Mouse (Mus musculus) brown adipose tissue, adult 24 weeks (tissue): ENCODE measurements around the gene Cfap45. TPM values are rescaled to one million over a fixed set of nuclear protein-coding genes. Genes with fewer than 3 reads are reported as not detected.

Source experiments
- H3K27ac ChIP-seq: fragments of 200-500 bp; replicated peaks from 2 replicates; pipeline ENCODE4 v1.5.1; 2012; ENCODE audit warnings: low read depth, mild to moderate bottlenecking, low read length
- H3K4me1 ChIP-seq: fragments of 200-500 bp; 2 replicates; pipeline ENCODE4 v1.6.1; 2012; ENCODE audit warnings: low read length, mixed read lengths; ENCODE audit not compliant: control insufficient read depth, insufficient read depth, insufficient read length
- H3K4me3 ChIP-seq: fragments of 200-500 bp; 2 replicates; pipeline ENCODE4 v1.5.1; 2012; ENCODE audit warnings: low read depth, mild to moderate bottlenecking, low read length, moderate library complexity; ENCODE audit not compliant: insufficient read depth
- polyA plus RNA-seq: library from polyadenylated mRNA; stranded (reverse); fragments of >200 nt; gene quantifications from 2 replicates; pipeline ENCODE4 v1.2.4, GENCODE M21; 2012; ENCODE audit not compliant: missing spikeins, insufficient read depth, insufficient read length

Gene Cfap45
- polyA plus RNA-seq, 1 experiment, result not detected

DNA sequence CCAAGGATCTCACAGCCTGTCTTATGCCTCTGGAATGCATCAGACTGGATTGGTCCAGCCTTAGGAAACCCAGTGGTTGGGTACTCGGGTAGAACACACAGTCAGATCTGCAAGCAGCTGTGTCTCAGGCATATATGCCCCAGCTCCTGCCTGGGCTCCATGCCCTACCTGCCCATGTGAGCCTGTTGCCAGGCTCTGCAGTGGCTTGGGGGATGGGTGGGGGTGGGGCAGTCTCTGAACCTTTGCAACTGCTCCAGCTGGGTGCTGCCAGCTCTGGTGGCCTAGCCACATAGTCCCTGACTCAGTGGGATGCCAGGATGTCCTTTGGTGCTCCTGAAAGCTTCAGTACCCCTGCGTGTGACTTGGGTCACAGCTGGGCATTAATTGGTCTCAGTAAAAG, 28.7 kb downstream of the Cfap45 start:
- H3K4me3 ChIP-seq, result 0 out of 2 replicates have a peak overlapping the region, but pooled peaks have one; percentile 50
- H3K4me1 ChIP-seq, result peaks cover 16% of the 10 kb centered on the region
- H3K27ac ChIP-seq, result no peak overlapping the region

DNA sequence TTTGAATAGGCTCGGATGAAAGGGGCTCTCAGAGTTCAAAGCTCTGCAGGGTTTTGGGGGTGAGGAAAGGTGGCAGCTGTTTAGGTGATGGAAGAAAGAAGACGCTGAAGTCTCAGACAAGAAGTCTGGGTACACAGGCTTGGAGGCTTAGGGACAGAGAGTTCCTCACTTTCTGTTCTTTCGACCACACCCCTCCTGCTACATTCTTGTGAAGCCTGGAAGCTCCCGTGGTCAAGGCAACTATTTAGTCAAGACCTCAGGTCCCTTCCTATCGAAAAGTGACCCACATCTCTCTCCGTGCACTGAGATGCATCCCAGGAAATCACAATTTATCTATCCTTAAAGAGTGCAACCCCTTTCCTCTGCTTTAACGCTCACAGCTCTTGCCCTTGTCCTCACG, 29.1 kb downstream of the Cfap45 start:
- no peak overlapping the region for H3K27ac ChIP-seq

DNA sequence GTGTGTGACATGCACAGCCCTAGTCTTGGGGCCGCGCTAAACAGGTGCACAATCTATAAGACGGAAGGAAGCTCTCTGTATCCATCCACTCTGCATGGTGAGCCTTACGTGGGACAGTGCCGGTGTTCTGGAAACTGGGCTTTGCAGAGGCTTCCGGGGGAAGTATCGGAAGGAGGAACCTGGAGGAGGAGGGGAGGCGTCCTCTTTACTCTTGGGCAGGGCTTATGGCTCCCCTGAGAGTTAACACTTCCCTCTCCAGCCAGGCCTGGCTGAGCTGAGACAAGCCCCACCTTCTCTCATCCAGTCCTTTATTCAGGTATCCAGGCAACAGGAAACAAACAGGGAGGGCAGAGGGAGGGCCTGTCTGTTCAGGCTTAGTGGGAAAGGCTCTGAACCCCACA, 29.9 kb downstream of the Cfap45 start:
- H3K4me1 ChIP-seq, result peaks cover 16% of the 10 kb centered on the region
- peak overlapping the region; percentile 61 for H3K27ac ChIP-seq
- peak overlapping the region; percentile 50 for H3K4me3 ChIP-seq

More for the DNA sequence above, 29.1 kb downstream of the Cfap45 start:
- Histone ChIP-seq H3K4me1 (peaks cover 16% of the 10 kb centered on the region), H3K4me3 (peak overlapping the region; percentile 50)

DNA sequence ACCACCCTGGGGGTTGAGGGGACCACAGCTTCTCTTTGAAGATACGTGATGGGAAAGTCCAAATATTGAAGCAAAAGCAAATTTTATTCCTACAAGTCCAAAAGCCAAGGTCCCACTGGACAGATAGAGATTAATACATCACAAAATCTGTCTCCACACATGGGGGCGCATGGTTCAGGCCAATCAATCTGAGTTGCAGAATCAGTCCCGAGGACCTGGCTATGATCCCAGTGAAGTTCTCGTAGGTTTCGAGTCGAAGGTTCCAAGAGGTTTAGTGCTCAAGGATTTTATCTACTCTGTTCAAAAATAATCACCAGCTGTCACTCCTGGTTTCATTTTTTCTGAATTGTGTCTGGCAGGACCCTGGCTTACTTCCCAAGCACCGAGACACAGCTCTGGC, 30.4 kb downstream of the Cfap45 start:
- peak overlapping the region; percentile 50 for H3K4me3 ChIP-seq
- peak overlapping the region; percentile 61 for H3K27ac ChIP-seq
- H3K4me1 ChIP-seq, result peaks cover 16% of the 10 kb centered on the region

DNA sequence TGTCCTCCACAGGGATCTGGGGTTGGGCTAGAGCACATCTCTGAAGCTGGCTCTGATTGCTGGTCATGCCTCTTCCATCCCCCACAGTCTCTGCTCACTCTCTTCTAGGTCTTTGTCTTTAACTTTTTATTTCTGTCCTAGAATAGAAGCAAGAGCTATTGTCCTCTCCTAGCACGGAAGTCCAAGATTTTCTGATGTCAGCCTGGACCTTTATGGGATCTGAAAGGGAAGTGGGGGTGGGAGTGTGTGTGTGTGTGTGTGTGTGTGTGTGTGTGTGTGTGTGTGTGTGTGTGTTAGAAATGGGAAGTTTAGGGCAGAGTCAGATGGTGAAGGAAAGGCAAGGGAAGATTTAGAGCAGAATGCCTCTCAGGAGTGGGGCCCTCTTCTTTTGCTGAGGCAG, 32.0 kb downstream of the Cfap45 start:
- no peak overlapping the region for H3K4me3 ChIP-seq
- peak overlapping the region; percentile 61 for H3K27ac ChIP-seq
- H3K4me1 ChIP-seq, result peaks cover 16% of the 10 kb centered on the region

DNA sequence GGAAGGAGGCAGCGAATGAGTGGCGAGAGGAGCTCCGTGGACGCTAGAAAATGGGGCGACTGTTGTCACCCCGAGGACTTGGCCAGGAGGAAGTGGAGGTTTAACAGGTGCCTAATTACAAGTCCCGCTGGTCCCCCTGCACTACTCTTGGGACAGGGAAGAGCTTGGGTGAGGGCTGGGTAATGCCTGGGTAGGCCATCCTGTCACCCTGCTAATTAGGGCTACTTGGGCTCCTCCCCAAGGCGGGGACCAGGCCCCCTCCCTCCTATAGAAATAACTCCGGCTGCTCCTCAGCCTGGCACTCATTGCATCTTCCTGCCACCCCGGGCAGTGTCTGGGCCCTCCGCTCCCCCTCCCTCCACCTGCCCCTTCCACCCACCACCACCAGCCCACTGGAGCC, 35.0 kb downstream of the Cfap45 start, which contains the start of gene Vsig8:
TSS of gene Vsig8 (plus strand) at position 301 of the 400 bp plus-strand sequence.
- Histone ChIP-seq H3K27ac (no peak within 1 kb of the TSS), H3K4me3 (no peak within 1 kb of the TSS), H3K4me1 (peaks cover 17% of the 10 kb centered on the region)

DNA sequence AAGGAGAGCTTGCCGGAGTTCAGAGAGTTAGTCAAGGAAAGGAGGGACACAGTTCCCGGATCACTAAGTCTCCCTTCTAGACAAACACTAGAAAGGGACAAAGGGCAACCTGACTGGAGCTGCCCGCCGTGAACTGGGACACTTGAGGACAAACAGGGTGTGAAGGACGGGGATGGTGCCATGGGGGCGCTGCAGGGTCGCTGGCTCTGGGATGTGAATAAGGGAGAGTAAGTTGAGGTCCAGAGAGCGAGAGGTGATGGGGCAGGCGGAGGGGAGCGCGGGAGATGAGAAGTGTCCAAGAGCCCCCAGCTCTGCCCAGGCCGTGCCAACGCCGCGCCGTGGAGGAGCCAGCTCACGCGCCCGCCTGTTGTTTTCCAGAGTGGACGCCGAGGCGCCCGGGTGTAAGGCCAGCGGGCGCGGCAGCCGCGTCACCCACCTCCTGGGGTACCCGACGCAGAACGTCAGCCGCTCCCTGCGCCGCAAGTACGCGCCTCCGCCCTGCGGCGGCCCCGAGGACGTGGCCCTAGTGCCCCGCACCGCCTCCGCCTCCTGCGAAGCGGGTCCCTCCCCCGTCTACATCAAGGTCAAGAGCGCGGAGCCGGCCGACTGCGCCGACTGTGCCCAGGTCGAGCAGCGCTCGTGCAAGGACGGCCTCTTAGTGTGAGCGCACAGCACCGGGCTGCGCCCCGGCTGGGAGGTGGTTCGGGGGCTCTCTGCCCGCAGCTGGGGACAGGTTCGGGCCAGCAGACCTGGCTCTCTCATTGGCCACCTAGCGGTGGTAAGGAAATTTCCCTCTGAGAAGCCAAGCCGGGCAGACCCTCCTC, 42.3 kb downstream of the Cfap45 start:
- Histone ChIP-seq H3K4me3 (peak overlapping the region; percentile 73), H3K27ac (no peak overlapping the region; the same call in 1 of the 2 replicates), H3K4me1 (peaks cover 7% of the 10 kb centered on the region)

DNA sequence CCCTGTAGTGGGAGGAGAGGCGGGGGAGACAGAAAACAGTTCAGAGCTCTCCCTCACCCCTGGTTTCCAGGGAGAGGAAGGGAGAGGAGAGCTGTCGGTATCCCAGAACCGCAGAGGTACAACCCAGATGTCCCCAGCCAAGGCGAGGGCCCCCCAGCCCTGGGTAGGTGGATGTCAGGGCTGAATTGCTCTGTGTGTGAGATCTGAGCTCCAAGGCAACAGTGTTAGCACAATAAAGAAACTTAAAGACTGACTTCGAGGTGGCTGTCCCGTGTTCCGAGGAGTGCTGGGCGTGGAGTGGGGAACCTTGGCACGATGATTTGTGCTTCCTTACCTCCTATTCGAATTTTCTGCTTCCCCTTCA, 42.8 kb downstream of the Cfap45 start:
- Histone ChIP-seq H3K27ac (no peak overlapping the region), H3K4me3 (peak overlapping the region; percentile 73), H3K4me1 (peaks cover 7% of the 10 kb centered on the region)

DNA sequence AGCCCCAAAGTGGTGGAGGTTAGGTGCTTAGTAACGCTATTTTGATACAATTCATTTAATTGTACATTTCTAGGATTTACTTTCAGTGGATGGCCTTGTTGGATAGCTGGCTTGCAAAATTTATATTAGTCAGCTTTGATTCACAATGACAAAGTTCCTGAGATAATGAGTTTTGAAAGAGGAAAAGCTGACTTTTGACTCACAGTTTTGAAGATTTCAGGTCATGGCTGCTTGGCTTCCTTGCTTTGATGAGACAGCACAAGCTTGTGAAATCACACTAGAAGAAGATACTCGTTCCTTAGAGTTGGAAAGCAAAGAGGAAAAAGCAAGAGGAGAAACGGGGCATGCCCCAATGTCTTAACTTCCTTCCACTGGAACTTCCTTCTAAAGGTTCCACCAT, 45.5 kb downstream of the Cfap45 start:
- Histone ChIP-seq H3K4me3 (no peak overlapping the region), H3K4me1 (peaks cover 5% of the 10 kb centered on the region; the same call in 1 of the 2 replicates), H3K27ac (no peak overlapping the region)

DNA sequence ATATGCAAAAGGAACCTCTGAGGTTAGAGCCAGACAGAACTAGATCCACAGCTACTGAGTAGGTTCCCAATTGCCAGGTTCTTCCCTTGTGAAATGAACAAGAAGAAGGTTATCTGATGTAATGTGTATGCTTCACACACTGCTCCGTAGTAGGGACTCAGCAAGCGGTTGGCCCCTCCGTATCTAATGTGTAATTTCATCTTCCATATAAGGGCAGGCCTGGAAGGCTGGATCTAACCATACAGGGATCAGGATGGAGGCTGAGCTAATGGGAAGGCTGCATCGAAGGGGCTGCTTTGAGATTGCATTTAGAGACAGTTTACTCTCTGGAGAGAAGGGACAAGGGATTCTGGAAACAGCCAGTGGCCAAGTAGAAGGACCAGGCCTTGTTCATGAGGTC, 47.2 kb downstream of the Cfap45 start:
- H3K4me3 ChIP-seq, result no peak overlapping the region
- no peaks in the 10 kb centered on the region for H3K4me1 ChIP-seq
- no peak overlapping the region for H3K27ac ChIP-seq

DNA sequence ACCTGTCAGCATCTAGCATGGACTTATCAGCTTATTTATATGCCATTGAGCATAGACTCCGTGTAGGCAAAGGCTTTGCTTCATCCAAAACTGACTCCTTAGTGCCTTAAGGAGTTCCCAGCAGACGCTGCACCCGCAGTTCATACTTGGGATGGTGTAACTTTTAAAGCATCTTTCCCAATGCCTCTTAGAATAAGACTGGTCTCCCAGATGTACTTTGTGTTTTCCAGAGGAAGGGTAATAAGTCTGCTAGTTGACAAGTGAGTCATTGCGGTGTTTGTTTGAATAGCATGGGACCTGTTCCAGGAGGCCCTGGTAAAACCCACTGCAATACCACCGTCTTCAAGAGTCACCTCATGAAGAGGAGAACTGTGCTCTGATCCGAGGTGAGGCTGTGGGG, 59.5 kb downstream of the Cfap45 start:
- H3K4me1 ChIP-seq, result no peaks in the 10 kb centered on the region
- H3K4me3 ChIP-seq, result no peak overlapping the region
- H3K27ac ChIP-seq, result no peak overlapping the region

DNA sequence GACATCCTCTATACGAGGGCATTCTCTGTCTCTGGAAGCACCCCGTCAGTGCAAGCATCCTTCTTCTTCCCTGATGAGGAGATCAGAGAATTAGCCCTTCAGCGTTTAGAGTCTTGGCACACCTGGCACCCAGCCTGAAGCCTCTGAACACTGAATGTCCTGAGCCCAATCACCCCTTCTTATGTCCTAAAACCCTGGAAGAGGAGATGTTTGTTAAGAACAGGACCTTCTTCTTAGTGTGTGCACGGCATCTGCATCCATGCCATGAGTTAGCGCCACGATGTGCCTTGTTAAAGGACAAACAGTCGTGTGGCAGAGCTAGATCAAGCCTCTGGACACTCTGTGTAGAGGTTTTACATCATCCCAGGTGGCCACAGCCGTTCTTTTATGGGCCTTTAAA, 61.8 kb downstream of the Cfap45 start:
- no peaks in the 10 kb centered on the region for H3K4me1 ChIP-seq
- no peak overlapping the region for H3K27ac ChIP-seq
- no peak overlapping the region for H3K4me3 ChIP-seq

DNA sequence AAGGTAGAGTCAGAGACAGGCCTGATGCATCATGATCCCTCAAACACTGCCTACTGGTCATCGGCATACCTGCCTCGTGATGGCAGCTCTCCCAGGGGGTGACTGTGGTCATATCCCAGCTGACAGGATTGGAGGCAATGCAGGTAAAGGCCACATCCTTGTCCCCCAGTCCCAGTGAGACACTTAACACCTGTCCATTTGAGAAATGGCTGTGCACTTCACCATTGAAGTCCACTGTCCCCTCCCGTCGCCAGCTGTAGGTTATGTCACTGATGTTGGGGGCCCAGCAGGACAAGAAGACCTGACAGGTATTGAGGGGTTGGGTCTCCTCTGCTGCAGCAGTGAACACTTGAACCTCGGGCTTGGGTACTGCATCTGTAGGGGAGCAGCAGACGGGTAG, 63.7 kb downstream of the Cfap45 start:
- Histone ChIP-seq H3K4me3 (no peak overlapping the region), H3K27ac (no peak overlapping the region), H3K4me1 (no peaks in the 10 kb centered on the region)

DNA sequence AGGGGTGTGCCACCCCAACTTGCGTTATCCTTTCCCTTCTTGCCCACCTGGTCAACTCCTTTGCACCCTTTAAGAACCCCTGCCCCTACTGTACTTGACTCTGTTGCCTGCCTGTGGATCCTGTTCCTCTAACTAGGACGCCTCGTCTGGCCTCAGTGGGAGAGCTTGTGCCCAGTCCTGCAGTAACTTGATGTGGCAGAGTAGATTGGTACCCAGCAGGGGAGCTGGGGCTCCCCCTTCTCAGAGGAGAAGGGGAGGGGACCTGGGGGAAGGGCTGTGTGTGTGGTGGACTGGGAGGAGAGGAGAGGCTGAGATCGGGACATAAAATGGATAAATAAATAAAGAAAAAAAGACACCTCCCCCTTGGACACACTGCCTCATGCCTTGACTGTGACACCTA, 64.4 kb downstream of the Cfap45 start:
- Histone ChIP-seq H3K27ac (no peak overlapping the region), H3K4me1 (no peaks in the 10 kb centered on the region)

DNA sequence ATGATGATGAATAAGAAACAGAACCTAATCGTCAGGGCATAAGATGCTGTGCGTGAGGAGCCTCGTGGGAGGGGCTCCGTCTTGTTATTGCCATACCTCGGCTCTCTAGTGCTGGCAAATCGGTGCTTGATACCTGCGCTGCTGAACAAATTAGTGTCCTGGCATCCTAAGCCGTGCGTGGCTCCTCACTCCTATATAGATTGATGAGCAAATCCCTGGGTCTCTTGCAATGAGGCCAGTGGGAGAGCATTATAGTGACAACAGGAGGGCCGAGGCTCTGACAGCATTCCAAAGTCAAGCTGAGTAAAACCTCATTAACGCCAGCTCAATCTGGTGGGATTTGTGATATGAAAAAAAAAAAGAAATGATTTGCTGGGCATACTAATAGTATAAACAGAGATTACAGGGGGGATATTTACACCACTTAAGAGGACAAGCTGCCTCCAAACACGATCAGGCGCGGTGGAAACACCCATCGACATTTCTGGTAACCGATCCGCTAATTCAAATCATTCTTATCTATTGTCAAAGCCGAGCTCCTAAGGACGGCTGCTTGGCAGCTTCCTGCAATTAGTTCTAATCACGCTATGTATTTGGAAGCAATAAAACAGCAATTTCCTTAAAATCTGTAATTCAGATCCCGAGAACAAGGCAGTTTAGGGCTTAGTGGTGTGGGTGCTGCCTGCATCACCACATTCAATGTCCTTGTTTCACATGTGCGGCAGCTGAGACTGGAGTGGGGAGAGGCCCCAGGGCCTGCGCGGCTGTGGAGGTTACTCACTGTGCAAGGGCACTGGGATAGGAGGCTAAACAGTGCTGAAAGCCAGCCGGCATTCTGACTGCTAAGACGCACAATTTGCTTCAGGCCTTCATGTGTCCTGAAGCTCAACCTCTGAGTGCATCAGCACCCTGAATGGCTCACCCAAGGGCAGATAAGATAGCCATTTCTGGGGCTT, 65.3 kb downstream of the Cfap45 start:
- no peaks in the 10 kb centered on the region; the same call in 1 of the 2 replicates for H3K4me1 ChIP-seq
- no peak overlapping the region for H3K27ac ChIP-seq
- no peak overlapping the region for H3K4me3 ChIP-seq

More for the DNA sequence above, 64.4 kb downstream of the Cfap45 start:
- H3K4me3 ChIP-seq, result no peak overlapping the region
